Mouse (Mus musculus) hindbrain, embryonic 13.5 days (tissue): Measurements from ENCODE around the gene Wdr54. TPM values are rescaled to one million over a fixed set of nuclear protein-coding genes. Genes with fewer than 3 reads are reported as not detected.
A peak's percentile ranks its signal among the peaks of the same experiment; 100 is the strongest.

Experiments used
- ATAC-seq: fragments of 200-750 bp; cut with Nextera tagmentation; 2 replicates; pipeline ENCODE4 v1.8.0; 2017; ENCODE audit warnings: moderate TSS enrichment; ENCODE audit not compliant: low FRiP score
- H3K27ac ChIP-seq: fragments of 300-500 bp; sonication (generic); 2 replicates; pipeline ENCODE4 v1.5.1; 2015; ENCODE audit warnings: inconsistent platforms, mild to moderate bottlenecking, moderate library complexity
- H3K27me3 ChIP-seq: fragments of 300-500 bp; sonication (generic); 2 replicates; pipeline ENCODE4 v1.6.1; 2015; ENCODE audit warnings: mild to moderate bottlenecking, inconsistent platforms
- H3K36me3 ChIP-seq: fragments of 300-500 bp; sonication (generic); 2 replicates; pipeline ENCODE4 v1.6.1; 2015; ENCODE audit warnings: mild to moderate bottlenecking, inconsistent platforms
- H3K4me1 ChIP-seq: fragments of 300-500 bp; sonication (generic); replicated peaks from 2 replicates; pipeline ENCODE4 v1.6.1; 2015; ENCODE audit warnings: inconsistent platforms
- H3K4me2 ChIP-seq: fragments of 300-500 bp; sonication (generic); 2 replicates; pipeline ENCODE4 v1.6.1; 2015; ENCODE audit warnings: inconsistent platforms, mild to moderate bottlenecking, moderate library complexity
- H3K4me3 ChIP-seq: fragments of 300-500 bp; sonication (generic); 2 replicates; pipeline ENCODE4 v1.5.1; 2015; ENCODE audit warnings: mild to moderate bottlenecking, inconsistent platforms
- H3K9ac ChIP-seq: fragments of 300-500 bp; sonication (generic); 2 replicates; pipeline ENCODE4 v1.6.1; 2015; ENCODE audit warnings: mild to moderate bottlenecking, inconsistent platforms
- H3K9me3 ChIP-seq: fragments of 300-500 bp; sonication (generic); 2 replicates; pipeline ENCODE4 v1.6.1; 2016; ENCODE audit warnings: inconsistent platforms
- WGBS: fragments of 180-500 bp; shearing (Covaris S2); methylation state at CpG from one replicate; pipeline ENCODE4 v1.1.7; 2015; 5-methylcytosine and 5-hydroxymethylcytosine counted together
- polyA plus RNA-seq: library from polyadenylated mRNA; unstranded; fragments of >200 nt; fragmentation: Nextera tagmentation; extraction: Ambion mirVana; gene quantifications from 2 replicates; pipeline ENCODE4 v1.2.1, GENCODE M21; 2015

Gene Wdr54
- polyA plus RNA-seq, 1 experiment from 2014 or later: 15.5 TPM

- Histone ChIP-seq H3K4me1 (peaks cover 46% of the 10 kb centered on the region), H3K27ac (peak overlapping the region; percentile 94), H3K9me3 (no peaks in the 10 kb centered on the region), H3K36me3 (no peaks in the 10 kb centered on the region), H3K4me2 (peak overlapping the region; percentile 62), H3K4me3 (peak overlapping the region; percentile 43), H3K27me3 (peaks cover 25% of the 10 kb centered on the region), H3K9ac (peak overlapping the region; percentile 76)
- WGBS: under 1% methylated on average over 24 of the region's 26 CpGs
- ATAC-seq: peak; percentile 74
Measured at GRCm38 (mm10) chr6:83136881-83137575, 19.2 kb downstream of the Wdr54 start.

- ATAC-seq: peak; percentile 12; the same call in 1 of the 2 replicates
- peaks cover 25% of the 10 kb centered on the region for H3K27me3 ChIP-seq
- H3K4me1 ChIP-seq: peaks cover 40% of the 10 kb centered on the region
- peak overlapping the region; percentile 76 for H3K9ac ChIP-seq
- H3K27ac ChIP-seq: peak overlapping the region; percentile 94
- H3K4me2 ChIP-seq: peak overlapping the region; percentile 62
- peak overlapping the region; percentile 43 for H3K4me3 ChIP-seq
- no peaks in the 10 kb centered on the region for H3K9me3 ChIP-seq
- H3K36me3 ChIP-seq: no peaks in the 10 kb centered on the region
- 15% methylated on average over 5 of the region's 5 CpGs for WGBS
Measured at GRCm38 (mm10) chr6:83136291-83136880, 19.8 kb downstream of the Wdr54 start.

- 2% methylated on average over 37 of the region's 37 CpGs for WGBS
Measured at GRCm38 (mm10) chr6:83135571-83136161, 20.5 kb downstream of the Wdr54 start.

GRCm38 (mm10) chr6:83134951-83135513 lies 21.2 kb downstream of the Wdr54 start, which contains the start of gene Rtkn:
Gene Rtkn, plus strand, starts transcription at chr6:83135463.
- Histone ChIP-seq H3K27ac (peak within 1 kb of the TSS; percentile 94; the same call in 1 of the 2 replicates), H3K4me2 (peak within 1 kb of the TSS; percentile 62), H3K9me3 (no peaks in the 10 kb centered on the region), H3K9ac (peak within 1 kb of the TSS; percentile 51), H3K4me3 (peak within 1 kb of the TSS; percentile 43; the same call in 1 of the 2 replicates), H3K27me3 (peaks cover 25% of the 10 kb centered on the region), H3K4me1 (peaks cover 40% of the 10 kb centered on the region), H3K36me3 (no peaks in the 10 kb centered on the region)
- 64% methylated on average over 7 of the region's 7 CpGs for WGBS
- ATAC-seq: no peak

More at GRCm38 (mm10) chr6:83135571-83136161, 20.5 kb downstream of the Wdr54 start:
- Histone ChIP-seq H3K4me3 (peak overlapping the region; percentile 43; the same call in 1 of the 2 replicates), H3K36me3 (no peaks in the 10 kb centered on the region), H3K4me1 (peaks cover 40% of the 10 kb centered on the region), H3K27ac (no peak overlapping the region), H3K9me3 (no peaks in the 10 kb centered on the region), H3K27me3 (peaks cover 25% of the 10 kb centered on the region), H3K4me2 (peak overlapping the region; percentile 62), H3K9ac (peak overlapping the region; percentile 51)
- no peak for ATAC-seq

- Histone ChIP-seq H3K4me1 (peaks cover 38% of the 10 kb centered on the region), H3K9ac (no peak overlapping the region), H3K36me3 (no peaks in the 10 kb centered on the region), H3K27me3 (peaks cover 25% of the 10 kb centered on the region), H3K4me2 (no peak overlapping the region), H3K9me3 (no peaks in the 10 kb centered on the region), H3K4me3 (no peak overlapping the region), H3K27ac (no peak overlapping the region)
- ATAC-seq: no peak
- 68% methylated on average over 3 of the region's 3 CpGs for WGBS
Measured at GRCm38 (mm10) chr6:83134226-83134625, 22.0 kb downstream of the Wdr54 start.

GRCm38 (mm10) chr6:83132176-83132919 lies 23.8 kb downstream of the Wdr54 start:
- Histone ChIP-seq H3K27ac (no peak overlapping the region), H3K4me3 (no peak overlapping the region), H3K9ac (no peak overlapping the region), H3K4me2 (no peak overlapping the region), H3K4me1 (peaks cover 19% of the 10 kb centered on the region), H3K36me3 (no peaks in the 10 kb centered on the region), H3K27me3 (peaks cover 25% of the 10 kb centered on the region), H3K9me3 (no peaks in the 10 kb centered on the region)
- WGBS: 86% methylated on average over 9 of the region's 9 CpGs
- ATAC-seq: no peak

- Histone ChIP-seq H3K4me3 (no peak overlapping the region), H3K4me1 (peaks cover 11% of the 10 kb centered on the region), H3K36me3 (no peaks in the 10 kb centered on the region), H3K27me3 (peaks cover 22% of the 10 kb centered on the region), H3K9ac (no peak overlapping the region), H3K27ac (no peak overlapping the region), H3K9me3 (no peaks in the 10 kb centered on the region), H3K4me2 (no peak overlapping the region)
- 76% methylated on average over 6 of the region's 6 CpGs for WGBS
- ATAC-seq: no peak
Measured at GRCm38 (mm10) chr6:83131469-83132034, 24.6 kb downstream of the Wdr54 start.

- H3K4me1 ChIP-seq: peaks cover 26% of the 10 kb centered on the region
- H3K36me3 ChIP-seq: no peaks in the 10 kb centered on the region
- H3K4me2 ChIP-seq: no peak overlapping the region
- WGBS: 94% methylated on average over 5 of the region's 5 CpGs
- no peaks in the 10 kb centered on the region for H3K9me3 ChIP-seq
- no peak overlapping the region for H3K27ac ChIP-seq
- ATAC-seq: no peak
- H3K9ac ChIP-seq: no peak overlapping the region
- H3K4me3 ChIP-seq: no peak overlapping the region
- no peaks in the 10 kb centered on the region for H3K27me3 ChIP-seq
Measured at GRCm38 (mm10) chr6:83127419-83127818, 28.8 kb downstream of the Wdr54 start.

GRCm38 (mm10) chr6:83125331-83125730 lies 30.9 kb downstream of the Wdr54 start, which contains the start of gene Ino80b:
Gene Ino80b, minus strand, starts transcription at chr6:83125431.
- Histone ChIP-seq H3K27me3 (no peaks in the 10 kb centered on the region), H3K27ac (peak within 1 kb of the TSS; percentile 64), H3K9ac (peak within 1 kb of the TSS; percentile 82), H3K36me3 (no peaks in the 10 kb centered on the region), H3K4me2 (peak within 1 kb of the TSS; percentile 66), H3K9me3 (no peaks in the 10 kb centered on the region), H3K4me3 (peak within 1 kb of the TSS; percentile 74), H3K4me1 (peaks cover 38% of the 10 kb centered on the region)
- WGBS: 30% methylated on average over 5 of the region's 5 CpGs
- no peak for ATAC-seq

- ATAC-seq: peak; percentile 8
- peak overlapping the region; percentile 64 for H3K27ac ChIP-seq
- H3K4me3 ChIP-seq: peak overlapping the region; percentile 74
- H3K9me3 ChIP-seq: no peaks in the 10 kb centered on the region
- no peaks in the 10 kb centered on the region for H3K36me3 ChIP-seq
- WGBS: under 1% methylated on average over 30 of the region's 30 CpGs
- peak overlapping the region; percentile 66 for H3K4me2 ChIP-seq
- H3K27me3 ChIP-seq: no peaks in the 10 kb centered on the region
- peaks cover 43% of the 10 kb centered on the region for H3K4me1 ChIP-seq
- peak overlapping the region; percentile 82 for H3K9ac ChIP-seq
Measured at GRCm38 (mm10) chr6:83124851-83125312, 31.3 kb downstream of the Wdr54 start.

- H3K27ac ChIP-seq: peak overlapping the region; percentile 99
- 54% methylated on average over 5 of the region's 5 CpGs for WGBS
- no peaks in the 10 kb centered on the region for H3K27me3 ChIP-seq
- peaks cover 59% of the 10 kb centered on the region for H3K4me1 ChIP-seq
- H3K36me3 ChIP-seq: peaks cover 18% of the 10 kb centered on the region
- H3K9me3 ChIP-seq: no peaks in the 10 kb centered on the region
- H3K9ac ChIP-seq: peak overlapping the region; percentile 96
- H3K4me3 ChIP-seq: peak overlapping the region; percentile 77; the same call in 1 of the 2 replicates
- H3K4me2 ChIP-seq: peak overlapping the region; percentile 90
- ATAC-seq: no peak
Measured at GRCm38 (mm10) chr6:83122961-83123360, 33.2 kb downstream of the Wdr54 start.
